Mouse (Mus musculus) ovary, postnatal 36 days (tissue): Measurements from ENCODE around the gene Flg2.

Experiments
- DNase-seq: peaks from one replicate; pipeline ENCODE4 v3.0.0; 2022; ENCODE audit warnings: low spot score, mixed read lengths

Gene Flg2

DNA sequence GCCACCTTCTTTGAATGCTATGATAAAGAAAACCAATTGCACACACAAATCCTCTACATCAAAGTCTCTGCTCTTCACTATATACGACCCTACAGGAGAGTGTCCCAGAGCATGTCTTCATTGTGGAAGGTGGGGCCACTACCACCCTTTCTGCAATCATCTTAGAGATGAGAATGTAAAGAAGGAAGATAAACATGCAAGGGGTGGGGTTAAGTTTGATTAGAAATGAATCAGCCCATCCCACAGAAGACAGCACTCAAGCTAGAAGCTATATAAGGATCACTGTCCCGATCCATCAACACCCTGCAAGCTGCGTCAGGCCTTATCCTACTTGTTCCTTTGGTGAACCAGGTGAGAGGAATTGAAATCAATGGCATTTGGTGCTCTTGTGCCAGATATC lies at the start of gene Flg2:
Gene Flg2, plus strand, starts transcription at position 301 of the 400 bp plus-strand sequence.
- DNase-seq: no peak

DNA sequence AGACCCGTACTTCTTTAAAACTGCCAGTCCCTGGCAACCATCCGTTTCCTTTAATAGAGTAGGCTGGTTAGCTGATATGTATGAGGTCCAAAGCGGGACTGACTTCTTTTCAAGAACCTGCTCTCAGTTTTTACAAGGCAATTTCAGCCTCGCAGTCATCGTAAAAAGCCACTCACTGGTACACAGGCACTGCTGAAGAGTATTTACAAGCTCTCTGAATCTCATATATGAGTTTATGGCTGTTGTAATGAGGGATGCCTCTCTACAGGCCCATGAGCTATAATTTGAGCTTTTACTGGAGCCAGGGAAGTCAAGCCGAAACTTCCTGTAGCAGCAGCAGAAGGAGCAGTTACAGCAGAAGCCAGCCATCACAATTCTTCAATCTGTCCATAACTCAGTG lies 34.6 kb upstream of the Flg2 start:
- DNase-seq: no peak

DNA sequence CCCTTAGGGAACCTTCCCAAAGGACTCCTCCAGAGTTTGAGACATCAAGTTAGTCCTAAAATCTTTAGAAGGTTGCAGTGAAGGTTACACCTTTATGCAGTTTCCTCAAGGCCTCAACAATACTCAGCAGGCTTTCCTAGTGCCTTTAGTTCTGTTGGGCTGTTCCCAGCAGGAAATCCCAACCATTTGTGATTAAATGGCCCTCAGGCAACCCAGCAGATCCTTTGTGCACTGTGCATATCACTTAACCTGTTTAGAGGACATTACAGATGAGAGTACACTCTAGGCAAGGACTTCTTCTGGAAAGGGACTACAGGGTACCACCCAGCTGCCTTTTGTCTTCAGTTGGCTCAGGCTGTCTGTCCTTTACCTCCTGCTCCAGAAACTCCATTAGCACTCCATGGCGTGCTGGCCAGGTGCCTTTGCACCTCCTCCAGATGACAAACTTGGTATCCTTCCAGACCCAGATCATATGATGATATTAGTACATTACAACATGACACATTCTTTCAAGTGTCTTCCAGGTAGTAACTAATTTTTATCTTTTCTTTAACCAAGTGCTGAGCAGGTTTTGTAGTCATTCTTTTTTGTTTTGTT lies 34.0 kb upstream of the Flg2 start:
- no peak for DNase-seq

DNA sequence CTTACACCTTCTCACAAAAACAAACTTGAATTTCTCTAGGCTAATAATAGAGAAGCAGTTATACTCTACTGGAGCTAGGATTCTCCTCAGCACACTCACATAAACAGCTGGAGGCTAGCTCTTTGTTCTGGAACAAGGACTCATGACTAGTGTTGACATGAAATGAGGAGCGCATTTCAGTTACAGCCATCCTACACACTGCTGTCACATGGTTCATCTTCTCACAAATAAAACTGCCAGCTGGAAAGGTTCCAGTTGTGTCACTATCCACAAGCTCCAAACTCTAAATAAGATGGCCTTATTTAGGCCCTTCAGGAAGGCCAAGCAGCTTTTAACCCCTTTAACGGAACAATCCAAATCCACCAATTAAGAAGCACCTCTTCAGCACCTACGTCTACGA lies 16.2 kb upstream of the Flg2 start:
- no peak for DNase-seq

DNA sequence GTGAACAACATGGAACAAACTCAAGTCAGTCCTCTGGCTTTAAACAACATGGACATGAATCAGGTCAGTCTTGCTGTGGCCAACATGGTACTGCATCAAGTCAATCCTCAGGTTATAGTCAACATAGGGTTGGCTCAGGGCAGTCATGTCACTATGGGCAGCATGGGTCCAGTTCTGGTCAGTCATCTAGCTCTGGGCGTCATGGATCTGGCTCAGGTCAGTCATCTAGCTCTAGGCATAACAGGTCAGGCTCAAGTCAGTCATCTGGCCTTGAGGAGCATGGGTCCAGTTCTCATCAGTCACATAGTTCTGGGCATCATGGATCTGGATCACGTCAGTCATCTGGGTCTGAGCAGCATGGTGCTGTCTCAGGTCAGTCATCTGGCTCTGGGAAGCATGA lies 4.9 kb downstream of the Flg2 start:
- DNase-seq: no peak

DNA sequence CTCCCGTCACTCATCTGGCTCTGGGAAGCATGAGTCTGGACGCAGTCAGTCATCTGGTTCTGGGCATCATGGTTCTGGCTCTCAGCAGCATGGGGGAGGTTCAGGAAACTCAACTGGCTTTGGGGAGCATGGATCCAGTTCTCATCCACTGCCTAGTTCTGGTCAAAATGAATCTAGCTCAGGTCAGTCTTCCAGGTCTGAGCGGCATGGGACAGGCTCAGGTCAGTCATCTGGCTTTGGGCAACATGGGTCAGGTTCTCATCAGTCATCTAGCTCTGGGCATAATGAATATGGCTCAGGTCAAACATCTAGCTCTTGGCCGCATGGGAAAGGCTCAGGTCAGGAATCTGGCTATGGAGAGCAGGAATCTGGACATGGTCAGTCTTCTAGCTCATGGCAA lies 5.4 kb downstream of the Flg2 start:
- no peak for DNase-seq
